Mouse (Mus musculus) MEL (cell line): ENCODE results near the gene Eno2. TPM values are rescaled to one million over a fixed set of nuclear protein-coding genes. Genes with fewer than 3 reads are reported as not detected.
A peak's percentile ranks its signal among the peaks of the same experiment; 100 is the strongest.

Experiments used
- DNase-seq: peaks from one replicate; pipeline ENCODE4 v3.0.0; 2011; ENCODE audit warnings: low read depth, low spot score
- H3K27ac ChIP-seq: 2 replicates; pipeline ENCODE4 v1.5.1; 2012; ENCODE audit warnings: low read depth, mild to moderate bottlenecking, control low read depth, low read length, moderate library complexity; ENCODE audit not compliant: control insufficient read depth
- H3K27me3 ChIP-seq, 2 experiments: fragments of 150-350 bp in 1 of 2; sonication (generic) in 1 of 2; 2 replicates each; pipeline ENCODE4 v1.6.1; 2012; ENCODE audit warnings: low read length in 2 of 2, mild to moderate bottlenecking in 2 of 2, improper control_type of control experiment in 1 of 2, moderate library complexity in 1 of 2; ENCODE audit not compliant: insufficient read depth in 2 of 2, control insufficient read depth in 1 of 2
- H3K36me3 ChIP-seq, 2 experiments: 2 replicates each; pipeline ENCODE4 v1.6.1; 2012 to 2014; ENCODE audit warnings: low read length in 2 of 2, improper control_type of control experiment in 1 of 2, inconsistent platforms in 1 of 2, mild to moderate bottlenecking in 1 of 2; ENCODE audit not compliant: insufficient read depth in 2 of 2, control insufficient read depth in 1 of 2
- H3K4me1 ChIP-seq, 2 experiments: fragments of 150-350 bp in 1 of 2; sonication (generic) in 1 of 2; 2 replicates each; pipeline ENCODE4 v1.6.1; 2012; ENCODE audit warnings: low read length in 2 of 2, improper control_type of control experiment in 1 of 2, mild to moderate bottlenecking in 1 of 2; ENCODE audit not compliant: insufficient read depth in 2 of 2, control insufficient read depth in 1 of 2
- H3K4me3 ChIP-seq, 2 experiments: fragments of 150-350 bp in 1 of 2; sonication (generic) in 1 of 2; 2 replicates each; pipeline ENCODE4 v1.5.1; 2012; ENCODE audit warnings: low read depth in 2 of 2, low read length in 2 of 2, mild to moderate bottlenecking in 2 of 2, moderate library complexity in 2 of 2, control low read depth in 1 of 2, improper control_type of control experiment in 1 of 2; ENCODE audit not compliant: control insufficient read depth in 1 of 2, insufficient read depth in 1 of 2
- H3K79me2 ChIP-seq: 2 replicates; pipeline ENCODE4 v1.6.1; 2012; ENCODE audit warnings: mild to moderate bottlenecking, low read length, moderate library complexity; ENCODE audit not compliant: control insufficient read depth, poor library complexity, insufficient read depth
- H3K9ac ChIP-seq: 2 replicates; pipeline ENCODE4 v1.6.1; 2012; ENCODE audit warnings: low read depth, mild to moderate bottlenecking, control low read depth, low read length, moderate library complexity; ENCODE audit not compliant: control insufficient read depth, poor library complexity, severe bottlenecking
- H3K9me3 ChIP-seq: fragments of 150-350 bp; sonication (generic); replicated peaks from 2 replicates; pipeline ENCODE4 v1.6.1; 2012; ENCODE audit warnings: mild to moderate bottlenecking, low read length, improper control_type of control experiment, moderate library complexity; ENCODE audit not compliant: insufficient read depth
- CHD1 ChIP-seq: IDR thresholded peaks from 2 replicates; pipeline ENCODE4 v1.6.1; 2012; ENCODE audit warnings: low read depth, mild to moderate bottlenecking, inconsistent platforms, low read length, improper control_type of control experiment
- ELF1 ChIP-seq: IDR thresholded peaks from 2 replicates; pipeline ENCODE4 v1.6.1; 2014; ENCODE audit warnings: low read depth, mild to moderate bottlenecking, inconsistent platforms, low read length, improper control_type of control experiment, moderate library complexity
- KAT2A ChIP-seq: conservative IDR thresholded peaks from 2 replicates; pipeline ENCODE4 v1.6.1; 2012; ENCODE audit warnings: low read depth, low read length, improper control_type of control experiment, inconsistent platforms
- MAFK ChIP-seq: IDR thresholded peaks from 2 replicates; pipeline ENCODE4 v1.6.1; 2011; ENCODE audit warnings: low read depth, mild to moderate bottlenecking, low read length, improper control_type of control experiment, borderline replicate concordance
- MAX ChIP-seq: IDR thresholded peaks from 2 replicates; pipeline ENCODE4 v1.6.1; 2011; ENCODE audit warnings: low read length, improper control_type of control experiment
- MAZ ChIP-seq: IDR thresholded peaks from 2 replicates; pipeline ENCODE4 v1.6.1; 2012; ENCODE audit warnings: low read depth, mild to moderate bottlenecking, inconsistent platforms, low read length, improper control_type of control experiment
- NELFE ChIP-seq: IDR thresholded peaks from 2 replicates; pipeline ENCODE4 v1.6.1; 2011; ENCODE audit warnings: low read depth, low read length, improper control_type of control experiment
- NRF1 ChIP-seq: IDR thresholded peaks from 2 replicates; pipeline ENCODE4 v1.6.1; 2014; ENCODE audit warnings: low read depth, mild to moderate bottlenecking, inconsistent platforms, low read length, improper control_type of control experiment, moderate library complexity; ENCODE audit not compliant: poor library complexity, insufficient read depth, severe bottlenecking
- SIN3A ChIP-seq: IDR thresholded peaks from 2 replicates; pipeline ENCODE4 v1.6.1; 2012; ENCODE audit warnings: low read length, improper control_type of control experiment, inconsistent platforms
- ZC3H11A ChIP-seq: IDR thresholded peaks from 2 replicates; pipeline ENCODE4 v1.6.1; 2012; ENCODE audit warnings: low read depth, mild to moderate bottlenecking, inconsistent platforms, low read length, improper control_type of control experiment
- ZMIZ1 ChIP-seq: IDR thresholded peaks from 2 replicates; pipeline ENCODE4 v1.6.1; 2012; ENCODE audit warnings: low read depth, mild to moderate bottlenecking, inconsistent platforms, low read length, improper control_type of control experiment, moderate library complexity
- ZNF384 ChIP-seq: IDR thresholded peaks from 2 replicates; pipeline ENCODE4 v1.6.1; 2012; ENCODE audit warnings: low read depth, mild to moderate bottlenecking, inconsistent platforms, low read length, improper control_type of control experiment
- polyA plus RNA-seq, 2 experiments: library from polyadenylated mRNA; stranded (reverse) in 1 of 2; unstranded in 1 of 2; fragments of >175 nt in 1 of 2; fragments of >200 nt in 1 of 2; gene quantifications; 2 replicates each; pipeline versions ENCODE4 v1.2.1 to v1.2.4; 2012; ENCODE audit warnings: low replicate concordance in 2 of 2, low read depth in 1 of 2; ENCODE audit not compliant: insufficient read length in 2 of 2, insufficient read depth in 1 of 2, missing spikeins in 1 of 2
- total RNA-seq: library from RNA; depleted of rRNA; stranded (reverse); fragments of 300-350 nt; gene quantifications from 2 replicates; pipeline ENCODE4 v1.2.3, GENCODE M21; 2012

Eno2 gene
- total and polyA plus RNA-seq, 3 experiments = 3.2 to 12.5 TPM; not detected in 1

DNA sequence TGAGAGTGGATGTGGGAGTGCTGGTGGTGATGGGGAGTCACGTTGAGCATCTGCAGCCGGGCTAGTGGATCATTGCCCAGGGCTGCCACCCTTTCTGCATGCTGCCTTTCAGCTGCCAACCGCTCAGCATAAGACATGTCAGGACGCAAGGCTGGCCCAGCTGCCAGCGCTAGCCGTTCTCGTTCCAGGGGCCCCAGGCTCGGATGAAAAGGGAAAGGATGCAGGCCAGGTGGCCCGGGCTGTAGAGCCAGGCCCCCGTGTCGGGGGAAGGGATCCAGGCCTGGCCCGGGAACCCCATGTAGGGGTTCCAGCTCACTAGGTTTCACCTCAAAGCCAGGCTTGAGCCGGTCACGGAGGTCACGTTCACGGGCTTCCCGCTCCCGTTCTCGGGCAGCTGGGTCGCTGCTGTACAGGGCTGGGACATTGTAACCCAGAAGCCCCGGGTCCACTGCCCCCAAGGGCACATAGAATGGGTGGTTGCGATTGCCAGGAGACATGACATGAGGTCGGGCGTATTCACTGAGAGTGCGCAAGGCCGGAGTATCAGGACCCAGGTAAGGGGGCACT, 24.6 kb downstream of the Eno2 start:
- Histone ChIP-seq H3K4me1 (peaks cover 2 to 6% of the 10 kb centered on the region in 2 experiments; a peak in 3 of 4 replicates), H3K79me2 (peaks cover 1% of the 10 kb centered on the region; the same call in 1 of the 2 replicates), H3K36me3 (peaks cover 0 to 7% of the 10 kb centered on the region in 2 experiments; a peak in 2 of 4 replicates), H3K4me3 (peak overlapping the region in 1 of 2 experiments; percentile 9; a peak in 2 of 4 replicates), H3K27me3 (no peaks in the 10 kb centered on the region), H3K9ac (peak overlapping the region; percentile 46), H3K27ac (no peak overlapping the region), H3K9me3 (no peaks in the 10 kb centered on the region)
- no peak for TF ChIP-seq MAZ
- TF ChIP-seq SIN3A = no peak
- TF ChIP-seq MAFK = no peak
- no peak for TF ChIP-seq NRF1
- TF ChIP-seq ELF1 = no peak
- TF ChIP-seq KAT2A = no peak
- TF ChIP-seq MAX = no peak
- no peak for TF ChIP-seq ZC3H11A
- TF ChIP-seq ZNF384 = no peak
- TF ChIP-seq CHD1 = no peak
- no peak for DNase-seq

DNA sequence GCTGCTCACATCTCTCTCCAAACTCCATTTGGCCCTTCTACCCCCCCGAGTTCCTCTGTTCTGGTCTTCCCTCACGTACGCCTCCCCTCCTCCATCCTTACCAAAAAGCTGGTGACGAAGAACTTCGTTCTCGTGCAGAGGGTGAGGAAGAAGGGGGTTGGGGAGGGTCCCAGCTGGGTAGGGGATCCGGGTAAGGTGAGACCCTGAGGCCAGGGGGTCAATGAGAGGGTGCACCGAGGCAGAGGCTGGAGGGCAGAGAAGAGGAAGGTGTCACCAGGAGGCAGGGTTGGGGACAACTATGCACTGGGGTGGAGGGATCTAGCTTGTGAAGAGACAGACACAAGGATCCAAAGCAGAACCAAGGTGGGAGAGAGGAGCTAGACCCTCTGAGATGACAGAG, 25.8 kb downstream of the Eno2 start:
- H3K4me1 ChIP-seq = peaks cover 2 to 13% of the 10 kb centered on the region in 2 experiments; a peak in 3 of 4 replicates
- peaks cover 0 to 12% of the 10 kb centered on the region in 2 experiments; a peak in 2 of 4 replicates for H3K36me3 ChIP-seq
- H3K79me2 ChIP-seq = peaks cover 1% of the 10 kb centered on the region; the same call in 1 of the 2 replicates
- H3K4me3 ChIP-seq = no peak overlapping the region
- no peak for DNase-seq
- no peak overlapping the region for H3K27ac ChIP-seq
- TF ChIP-seq MAZ = no peak
- no peaks in the 10 kb centered on the region for H3K9me3 ChIP-seq
- no peaks in the 10 kb centered on the region for H3K27me3 ChIP-seq
- H3K9ac ChIP-seq = no peak overlapping the region

DNA sequence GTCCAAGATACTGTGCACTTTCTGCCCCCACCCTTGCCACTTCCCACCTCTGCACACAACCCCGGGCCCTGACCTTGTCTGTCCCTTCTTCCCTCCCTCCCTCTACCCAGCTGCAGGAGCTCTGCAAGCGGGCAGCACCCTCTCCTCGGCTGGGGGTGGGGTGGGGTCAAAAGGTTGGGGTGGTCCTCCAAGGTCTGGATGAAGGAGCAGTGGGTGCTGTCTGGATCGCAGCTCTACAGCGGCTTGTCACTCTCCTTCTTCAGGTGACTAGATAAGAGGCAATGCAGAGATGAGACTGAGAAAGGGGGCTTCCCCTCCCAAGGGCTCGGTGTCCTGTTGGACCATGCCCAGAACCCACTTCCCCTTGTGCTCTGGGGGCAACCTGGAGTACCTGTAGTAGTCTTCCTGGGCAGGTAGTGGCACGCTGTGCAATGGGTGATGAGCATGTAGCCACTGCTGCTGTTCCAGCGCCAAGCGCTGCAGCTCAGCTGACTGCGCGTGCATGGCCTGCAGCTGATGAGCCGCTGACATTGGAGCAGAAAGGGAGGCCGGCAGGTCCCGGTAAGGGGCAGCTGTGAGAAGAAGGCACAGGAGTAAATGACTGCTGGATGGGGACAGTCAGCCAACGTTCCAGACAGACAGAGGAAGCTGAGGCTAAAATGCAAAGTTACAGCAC, 26.5 kb downstream of the Eno2 start:
- Histone ChIP-seq H3K27ac (no peak overlapping the region), H3K79me2 (peaks cover 1% of the 10 kb centered on the region; the same call in 1 of the 2 replicates)
- TF ChIP-seq ZMIZ1 (no peak), ELF1 (no peak), NELFE (no peak)
- TF ChIP-seq, all 39 proteins: peak for 0
- H3K4me3 ChIP-seq = no peak overlapping the region
- peaks cover 2 to 13% of the 10 kb centered on the region in 2 experiments; a peak in 3 of 4 replicates for H3K4me1 ChIP-seq
- H3K36me3 ChIP-seq = peaks cover 0 to 12% of the 10 kb centered on the region in 2 experiments; a peak in 2 of 4 replicates
- H3K9me3 ChIP-seq = no peaks in the 10 kb centered on the region
- no peaks in the 10 kb centered on the region for H3K27me3 ChIP-seq
- H3K9ac ChIP-seq = no peak overlapping the region
- DNase-seq = no peak
